9 mouse cellular contexts compared by ENCODE assay signal in genomic region chr5:33997829-33998504, GRCm38 (mm10). TPM values are rescaled to one million over a fixed set of nuclear protein-coding genes. Genes with fewer than 3 reads are reported as not detected.
DNase-seq lines count a peak whose midpoint lies in the region; ATAC-seq and TF ChIP-seq lines count a peak whose summit lies in the region.
"Had no signal": no experiment of that assay in that cellular context is flagged by ENCODE, and none has a peak within 500 bp of the region (broad histone marks: within the 10 kb centered on the region; RNA-seq: fewer than 3 reads in every experiment).

No protein-coding gene starts in this region.

- peak overlapping the region; percentile 97 for H3K4me2 ChIP-seq in stomach, embryonic 14.5 days (replicated peaks; ENCODE audit: low read depth, low read length)
- no peak overlapping the region for H3K4me2 ChIP-seq in stomach, postnatal 0 days (replicated peaks; ENCODE audit: low read depth)
- H3K4me2 ChIP-seq in limb, embryonic 11.5 days (ENCODE audit: low read depth, severe bottlenecking), result peak overlapping the region; percentile 99; the same call in 1 of the 2 replicates

- no peak for ATAC-seq in stomach, embryonic 14.5 days (ENCODE audit: insufficient number of reproducible peaks, insufficient read depth, low FRiP score, low read depth)
- ATAC-seq in stomach, postnatal 0 days (ENCODE audit: low FRiP score, low TSS enrichment), result no peak
- no peak for ATAC-seq in limb, embryonic 11.5 days (ENCODE audit: insufficient number of reproducible peaks, low FRiP score, low TSS enrichment, low read depth)

- peak overlapping the region; percentile 57 for H3K4me3 ChIP-seq in stomach, embryonic 14.5 days (ENCODE audit: low read depth, low read length)
- no peak overlapping the region for H3K4me3 ChIP-seq in stomach, postnatal 0 days (ENCODE audit: low read depth, low read length)
- peak overlapping the region; percentile 56; the same call in 1 of the 2 replicates for H3K4me3 ChIP-seq in limb, embryonic 11.5 days (ENCODE audit: low read depth, low read length)

- H3K9me3 ChIP-seq in stomach, embryonic 14.5 days (ENCODE audit: control insufficient read depth, low read depth, low read length), result no peaks in the 10 kb centered on the region
- no peaks in the 10 kb centered on the region for H3K9me3 ChIP-seq in stomach, postnatal 0 days (ENCODE audit: control insufficient read depth, low read length)
- H3K9me3 ChIP-seq in limb, embryonic 11.5 days (ENCODE audit: control insufficient read depth, low read length), result no peaks in the 10 kb centered on the region

- WGBS in stomach, embryonic 14.5 days, result 71% methylated on average over 20 of the region's 20 CpGs
- 70% methylated on average over 20 of the region's 20 CpGs for whole genome bisulfite sequencing in stomach, postnatal 0 days
- WGBS in limb, embryonic 11.5 days, result 72% methylated on average over 20 of the region's 20 CpGs

- peak; percentile 89 for DNase-seq in heart, adult 11 months
- DNase-seq in heart, postnatal 25 days (ENCODE audit: low spot score), result no peak
- no peak for DNase-seq in stomach, postnatal 0 days (ENCODE audit: low spot score)
- no peak for DNase-seq in limb, embryonic 11.5 days (ENCODE audit: low spot score)
- DNase-seq in left cerebral cortex, postnatal 25 days (ENCODE audit: low spot score in 2 of 2), result no peak
- no peak for DNase-seq in left cerebral cortex, adult 8-10 months (ENCODE audit: low spot score in 2 of 2)
- DNase-seq in thymus, postnatal 10 days (ENCODE audit: low spot score in 2 of 2), result no peak

- peaks cover 6% of the 10 kb centered on the region; the same call in 1 of the 2 replicates for H3K4me1 ChIP-seq in stomach, embryonic 14.5 days (ENCODE audit: control insufficient read depth, insufficient read depth, low read length)
- no peaks in the 10 kb centered on the region; the same call in 1 of the 2 replicates for H3K4me1 ChIP-seq in stomach, postnatal 0 days (replicated peaks; ENCODE audit: control insufficient read depth, insufficient read depth)
- H3K4me1 ChIP-seq in limb, embryonic 11.5 days (ENCODE audit: control insufficient read depth, insufficient read depth, low read length), result peaks cover 12% of the 10 kb centered on the region

- H3K27me3 ChIP-seq in stomach, embryonic 14.5 days (ENCODE audit: control insufficient read depth, insufficient read depth, low read length), result peaks cover 41% of the 10 kb centered on the region
- peaks cover 16% of the 10 kb centered on the region for H3K27me3 ChIP-seq in stomach, postnatal 0 days (ENCODE audit: control insufficient read depth, insufficient read depth, low read length)
- H3K27me3 ChIP-seq in limb, embryonic 11.5 days (ENCODE audit: control insufficient read depth, insufficient read depth, low read length), result peaks cover 54% of the 10 kb centered on the region

- no peak for TF ChIP-seq EP300 in stomach, postnatal 0 days (optimal IDR thresholded peaks at IDR 0.05)

- intact Hi-C loops in heart, postnatal 25 days (cut with DNase I), result no loop called here
- intact Hi-C loops in left cerebral cortex, postnatal 25 days (cut with DNase I), result loop anchor here (2.0 to 5.0 kb wide), 2 partner anchors 189 to 279 kb away; partner anchors contain the start of gene Mxd4

- no peak overlapping the region for H3K9ac ChIP-seq in stomach, embryonic 14.5 days (replicated peaks; ENCODE audit: low read depth, low read length)
- no peak overlapping the region for H3K9ac ChIP-seq in stomach, postnatal 0 days (ENCODE audit: low read length)
- no peak overlapping the region for H3K9ac ChIP-seq in limb, embryonic 11.5 days (ENCODE audit: low read length)

- TF ChIP-seq CTCF in stomach, postnatal 0 days (IDR thresholded peaks at IDR 0.05; ENCODE audit: low read depth), result no peak

- H3K27ac ChIP-seq in stomach, embryonic 14.5 days (ENCODE audit: low read length), result no peak overlapping the region
- H3K27ac ChIP-seq in stomach, postnatal 0 days (replicated peaks), result no peak overlapping the region
- no peak overlapping the region for H3K27ac ChIP-seq in limb, embryonic 11.5 days (replicated peaks; ENCODE audit: low read depth, low read length)

- H3K36me3 ChIP-seq in stomach, embryonic 14.5 days (ENCODE audit: control insufficient read depth, insufficient read depth, low read length), result no peaks in the 10 kb centered on the region
- H3K36me3 ChIP-seq in stomach, postnatal 0 days (ENCODE audit: control insufficient read depth, insufficient read depth, low read length), result no peaks in the 10 kb centered on the region
- no peaks in the 10 kb centered on the region for H3K36me3 ChIP-seq in limb, embryonic 11.5 days (ENCODE audit: control insufficient read depth, insufficient read depth, low read length)

RNA-seq across cellular contexts. Expression of gene Nat8l, which starts 2.2 kb away (rescaled TPM):
- 1 to 10 TPM; 1.1 TPM for total RNA-seq in heart, postnatal 25 days (2021)
- 0.24 and 0.29 TPM in 2 replicates for polyA plus RNA-seq in stomach, embryonic 14.5 days (2014; fragmentation: Nextera tagmentation; extraction: Ambion mirVana)
- 0.13 and 0.15 TPM in 2 replicates for polyA plus RNA-seq in stomach, postnatal 0 days (2015; fragmentation: Nextera tagmentation; extraction: Ambion mirVana)
- polyA plus RNA-seq in limb, embryonic 11.5 days (2014; fragmentation: Nextera tagmentation; extraction: Ambion mirVana), result 0.09 and 0.21 TPM in 2 replicates
- 100 to 1,000 TPM; 180 to 191 TPM for total RNA-seq in left cerebral cortex, postnatal 25 days (2021)
- 100 to 1,000 TPM; 199 to 235 (median 210) TPM for total RNA-seq in left cerebral cortex, adult 8-10 months (2022)

RNA-seq across cellular contexts. Expression of gene Gm1673, which starts 14.7 kb away (rescaled TPM):
- 1 to 10 TPM; 2.8 to 3.1 TPM for total RNA-seq in heart, postnatal 25 days (2021)
- polyA plus RNA-seq in stomach, embryonic 14.5 days (2014; fragmentation: Nextera tagmentation; extraction: Ambion mirVana), result 71.7 and 89.8 TPM in 2 replicates
- 27.7 and 28.5 TPM in 2 replicates for polyA plus RNA-seq in stomach, postnatal 0 days (2015; fragmentation: Nextera tagmentation; extraction: Ambion mirVana)
- 150 and 154 TPM in 2 replicates for polyA plus RNA-seq in limb, embryonic 11.5 days (2014; fragmentation: Nextera tagmentation; extraction: Ambion mirVana)
- total RNA-seq in left cerebral cortex, postnatal 25 days (2021), result 10 to 100 TPM; 83.0 to 93.1 TPM
- 10 to 100 TPM; 78.3 to 86.0 (median 79.2) TPM for total RNA-seq in left cerebral cortex, adult 8-10 months (2022)
- total RNA-seq: neutrophil, adult 5-6 weeks had no signal

Comparison
In these comparisons a context has a peak if more than half of its experiments do, and no peak if none do; other contexts are left out.
1. RNA of gene Nat8l, which starts 2.2 kb away (total RNA-seq): 199 to 235 TPM in left cerebral cortex, adult 8-10 months and 180 to 191 TPM in left cerebral cortex, postnatal 25 days; 1.1 TPM in heart, postnatal 25 days; every median in the first group is over 10 times any median in the second.
2. RNA of gene Gm1673, which starts 14.7 kb away (total RNA-seq): 83.0 to 93.1 TPM in left cerebral cortex, postnatal 25 days and 78.3 to 86.0 TPM in left cerebral cortex, adult 8-10 months; 2.8 to 3.1 TPM in heart, postnatal 25 days; every median in the first group is over 10 times any median in the second.